Mouse (Mus musculus): ENCODE results near the gene Baiap2. TPM values are rescaled to one million over a fixed set of nuclear protein-coding genes. Genes with fewer than 3 reads are reported as not detected.

The Baiap2 gene
- polyA plus RNA-seq, 1 experiment from 2014 or later = 34.0 TPM

DNA sequence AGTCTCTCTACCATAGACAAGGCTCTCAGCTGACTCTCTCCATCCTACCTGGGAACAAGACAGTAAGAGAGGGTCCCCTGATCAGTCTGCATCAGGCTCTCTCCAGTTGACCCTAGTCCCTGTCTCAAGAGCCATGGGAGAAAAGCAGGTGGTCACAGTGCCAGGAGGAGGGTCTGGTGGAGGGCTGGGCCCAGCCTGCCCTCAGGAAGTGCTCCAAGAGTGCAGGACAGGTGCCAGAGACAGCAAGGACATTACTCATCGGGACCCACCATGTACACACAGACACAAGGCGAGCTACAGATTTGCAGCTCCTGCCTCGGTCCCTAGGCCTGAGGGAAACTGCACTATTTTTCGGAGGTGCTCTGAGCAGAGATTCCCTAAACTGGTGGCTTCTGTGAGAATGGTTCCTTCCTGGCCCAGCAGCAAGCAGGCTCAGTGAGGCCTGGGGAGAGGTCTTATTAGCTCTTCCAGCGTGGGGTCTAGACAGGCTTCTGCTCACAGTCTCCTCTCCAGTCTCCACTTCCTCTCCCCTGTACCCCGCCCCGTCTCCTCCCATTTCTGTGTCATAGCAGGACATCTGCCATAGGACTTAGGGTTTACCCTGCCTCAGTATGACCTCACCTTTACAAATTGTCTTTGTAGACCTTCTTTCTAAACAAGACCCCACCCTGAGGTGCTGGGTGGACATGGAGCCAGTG lies 99.7 kb downstream of the Baiap2 start:
- Histone ChIP-seq H3K9me3 (no peaks in the 10 kb centered on the region), H3K4me3 (no peak overlapping the region), H3K4me1 (peaks cover 57% of the 10 kb centered on the region), H3K9ac (replicated peaks) (0 out of 2 replicates have a peak overlapping the region, but pooled peaks have one; percentile 7), H3K27ac (replicated peaks) (no peak overlapping the region), H3K27me3 (no peaks in the 10 kb centered on the region), H3K36me3 (no peaks in the 10 kb centered on the region), H3K4me2 (replicated peaks) (no peak overlapping the region)
- 77% methylated on average over 7 of the region's 7 CpGs for WGBS
- ATAC-seq (replicated peaks) = no peak

DNA sequence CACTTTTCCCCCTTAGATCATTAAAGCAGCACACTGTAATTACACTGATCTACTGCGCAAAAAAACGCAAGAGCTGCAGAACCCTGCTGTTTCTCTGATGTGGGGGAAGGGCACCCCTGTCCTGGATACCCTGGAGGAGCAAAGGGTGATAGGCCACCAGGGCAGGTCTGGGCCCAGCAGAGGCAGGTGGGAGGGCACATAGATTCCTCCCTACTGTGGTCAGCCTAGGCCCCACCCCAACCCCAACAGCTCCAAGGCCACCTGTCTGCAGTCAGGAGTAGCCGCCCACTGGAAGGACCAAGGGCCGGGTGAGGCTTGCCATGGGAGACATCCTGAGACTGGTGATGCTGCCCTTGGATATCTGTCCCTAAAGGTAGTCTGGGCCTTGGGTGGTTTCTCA lies 102.8 kb downstream of the Baiap2 start:
- Histone ChIP-seq H3K9me3 (no peaks in the 10 kb centered on the region), H3K36me3 (no peaks in the 10 kb centered on the region), H3K4me1 (peaks cover 57% of the 10 kb centered on the region), H3K4me3 (peak overlapping the region; percentile 59), H3K4me2 (replicated peaks) (peak overlapping the region; percentile 92), H3K9ac (replicated peaks) (peak overlapping the region; percentile 74), H3K27me3 (no peaks in the 10 kb centered on the region), H3K27ac (replicated peaks) (peak overlapping the region; percentile 83)
- 61% methylated on average over 4 of the region's 4 CpGs for WGBS
- ATAC-seq (replicated peaks) = no peak

GRCm38 (mm10) chr11:120045839-120046552 lies 103.4 kb downstream of the Baiap2 start:
- Histone ChIP-seq H3K4me2 (replicated peaks) (peak overlapping the region; percentile 92), H3K9me3 (no peaks in the 10 kb centered on the region), H3K27ac (replicated peaks) (peak overlapping the region; percentile 83), H3K4me3 (peak overlapping the region; percentile 59), H3K9ac (replicated peaks) (peak overlapping the region; percentile 74), H3K4me1 (peaks cover 53% of the 10 kb centered on the region), H3K36me3 (no peaks in the 10 kb centered on the region), H3K27me3 (no peaks in the 10 kb centered on the region)
- ATAC-seq (replicated peaks) = peak; percentile 23
- 33% methylated on average over 11 of the region's 11 CpGs for WGBS

- peak within 1 kb of the TSS; percentile 83 for H3K27ac ChIP-seq (replicated peaks)
- 0% methylated on average over 63 of the region's 63 CpGs for WGBS
Measured at GRCm38 (mm10) chr11:120046553-120047191, 104.1 kb downstream of the Baiap2 start, which contains the start of gene Aatk. TSS of gene Aatk (minus strand) at chr11:120047167.

GRCm38 (mm10) chr11:120047531-120048251 lies 105.1 kb downstream of the Baiap2 start:
- 7% methylated on average over 23 of the region's 23 CpGs for whole genome bisulfite sequencing
- Histone ChIP-seq H3K4me1 (peaks cover 53% of the 10 kb centered on the region), H3K27ac (replicated peaks) (peak overlapping the region; percentile 83), H3K4me3 (peak overlapping the region; percentile 59), H3K27me3 (no peaks in the 10 kb centered on the region), H3K4me2 (replicated peaks) (peak overlapping the region; percentile 92), H3K36me3 (no peaks in the 10 kb centered on the region), H3K9ac (replicated peaks) (peak overlapping the region; percentile 74), H3K9me3 (no peaks in the 10 kb centered on the region)
- ATAC-seq (replicated peaks) = peak; percentile 36

More at GRCm38 (mm10) chr11:120046553-120047191, 104.1 kb downstream of the Baiap2 start, which contains the start of gene Aatk:
- Histone ChIP-seq H3K9ac (replicated peaks) (peak within 1 kb of the TSS; percentile 74), H3K4me2 (replicated peaks) (peak within 1 kb of the TSS; percentile 92), H3K9me3 (no peaks in the 10 kb centered on the region), H3K36me3 (no peaks in the 10 kb centered on the region), H3K4me3 (peak within 1 kb of the TSS; percentile 59), H3K4me1 (peaks cover 59% of the 10 kb centered on the region), H3K27me3 (no peaks in the 10 kb centered on the region)
- ATAC-seq (replicated peaks) = peak; percentile 18; the same call in 1 of the 2 replicates

DNA sequence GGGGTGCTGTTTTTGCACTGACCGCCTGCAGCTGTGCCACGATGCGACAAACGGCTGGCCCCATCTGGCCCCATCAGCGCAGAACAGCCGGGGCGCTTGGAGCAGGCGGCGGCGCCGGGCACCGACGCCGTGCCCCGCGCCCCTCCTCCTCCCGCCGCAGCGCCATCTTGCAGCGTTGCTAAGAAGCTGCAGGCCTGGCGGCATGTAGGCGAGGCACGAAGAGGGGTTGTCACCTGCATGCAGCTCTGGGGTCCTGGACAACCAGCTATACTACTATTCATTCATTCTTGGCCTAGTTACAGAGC lies 105.6 kb downstream of the Baiap2 start:
- H3K9me3 ChIP-seq = no peaks in the 10 kb centered on the region
- peak overlapping the region; percentile 74 for H3K9ac ChIP-seq (replicated peaks)
- peak overlapping the region; percentile 59 for H3K4me3 ChIP-seq
- H3K27ac ChIP-seq (replicated peaks) = peak overlapping the region; percentile 83; the same call in 1 of the 2 replicates
- no peaks in the 10 kb centered on the region for H3K36me3 ChIP-seq
- H3K27me3 ChIP-seq = no peaks in the 10 kb centered on the region
- peaks cover 53% of the 10 kb centered on the region for H3K4me1 ChIP-seq
- under 1% methylated on average over 23 of the region's 23 CpGs for WGBS
- ATAC-seq (replicated peaks) = peak; percentile 8; the same call in 1 of the 2 replicates
- peak overlapping the region; percentile 92 for H3K4me2 ChIP-seq (replicated peaks)

- H3K4me2 ChIP-seq (replicated peaks) = no peak overlapping the region
- WGBS = 88% methylated on average over 8 of the region's 8 CpGs
- H3K27me3 ChIP-seq = no peaks in the 10 kb centered on the region
- no peak overlapping the region for H3K9ac ChIP-seq (replicated peaks)
- peaks cover 50% of the 10 kb centered on the region for H3K4me1 ChIP-seq
- no peaks in the 10 kb centered on the region for H3K36me3 ChIP-seq
- no peaks in the 10 kb centered on the region for H3K9me3 ChIP-seq
- no peak for ATAC-seq (replicated peaks)
- no peak overlapping the region for H3K27ac ChIP-seq (replicated peaks)
- H3K4me3 ChIP-seq = no peak overlapping the region
Measured at GRCm38 (mm10) chr11:120049067-120049466, 106.5 kb downstream of the Baiap2 start.

GRCm38 (mm10) chr11:120051124-120051811 lies 108.7 kb downstream of the Baiap2 start:
- Histone ChIP-seq H3K4me2 (replicated peaks) (no peak overlapping the region), H3K36me3 (no peaks in the 10 kb centered on the region), H3K4me1 (peaks cover 28% of the 10 kb centered on the region), H3K27me3 (no peaks in the 10 kb centered on the region), H3K4me3 (no peak overlapping the region), H3K27ac (replicated peaks) (peak overlapping the region; percentile 16; the same call in 1 of the 2 replicates), H3K9me3 (no peaks in the 10 kb centered on the region), H3K9ac (replicated peaks) (no peak overlapping the region)
- WGBS = 42% methylated on average over 14 of the region's 14 CpGs
- ATAC-seq (replicated peaks) = no peak

- no peak for ATAC-seq (replicated peaks)
- no peak overlapping the region for H3K4me3 ChIP-seq
- no peaks in the 10 kb centered on the region for H3K27me3 ChIP-seq
- H3K4me1 ChIP-seq = peaks cover 24% of the 10 kb centered on the region
- H3K9ac ChIP-seq (replicated peaks) = no peak overlapping the region
- no peaks in the 10 kb centered on the region for H3K36me3 ChIP-seq
- no peak overlapping the region for H3K27ac ChIP-seq (replicated peaks)
- H3K4me2 ChIP-seq (replicated peaks) = no peak overlapping the region
- WGBS = 78% methylated on average over 9 of the region's 9 CpGs
- H3K9me3 ChIP-seq = no peaks in the 10 kb centered on the region
Measured at GRCm38 (mm10) chr11:120052274-120052673, 109.7 kb downstream of the Baiap2 start.

- H3K9me3 ChIP-seq = no peaks in the 10 kb centered on the region
- H3K4me2 ChIP-seq (replicated peaks) = no peak overlapping the region
- no peak for ATAC-seq (replicated peaks)
- no peaks in the 10 kb centered on the region for H3K27me3 ChIP-seq
- no peak overlapping the region for H3K9ac ChIP-seq (replicated peaks)
- no peaks in the 10 kb centered on the region for H3K36me3 ChIP-seq
- no peak overlapping the region for H3K4me3 ChIP-seq
- H3K4me1 ChIP-seq = 0 out of 2 replicates have a peak, but pooled peaks cover 8% of the 10 kb centered on the region
- WGBS = 84% methylated on average over 4 of the region's 4 CpGs
- no peak overlapping the region for H3K27ac ChIP-seq (replicated peaks)
Measured at GRCm38 (mm10) chr11:120053846-120054245, 111.3 kb downstream of the Baiap2 start.

All from forebrain, embryonic 15.5 days (tissue).